Mouse (Mus musculus) heart, adult 2 months (tissue): ENCODE results near the gene Sfr1.

Experiments used
- CTCF ChIP-seq: fragments of 200-600 bp; IDR thresholded peaks from 2 replicates; pipeline ENCODE4 v1.8.1; 2022; ENCODE audit warnings: antibody characterized with exemption, mild to moderate bottlenecking, moderate library complexity
- EP300 ChIP-seq: fragments of 200-500 bp; IDR thresholded peaks from 2 replicates; pipeline ENCODE4 v1.6.1; 2011; ENCODE audit warnings: low read depth, low read length, control low read depth; ENCODE audit not compliant: insufficient read depth

GRCm38 (mm10) chr19:47691994-47692393, 39.5 kb upstream of the Sfr1 start, which contains the start of gene Col17a1:
- TF ChIP-seq CTCF (no peak), EP300 (no peak)
